ENCODE assay signal across 9 mouse cellular contexts in genomic region chr15:78916052-78916826, GRCm38 (mm10). TPM values are rescaled to one million over a fixed set of nuclear protein-coding genes. Genes with fewer than 3 reads are reported as not detected.
DNase-seq lines count a peak whose midpoint lies in the region; ATAC-seq and TF ChIP-seq lines count a peak whose summit lies in the region.
"Had no signal": no experiment of that assay in that cellular context is flagged by ENCODE, and none has a peak within 500 bp of the region (broad histone marks: within the 10 kb centered on the region; RNA-seq: fewer than 3 reads in every experiment).

No protein-coding gene starts in this region.

- peak; percentile 63 to 68 for DNase-seq in cerebellum, postnatal 36 days
- DNase-seq in hindbrain, postnatal 0 days (ENCODE audit: low spot score) = peak; percentile 57
- DNase-seq in lung, postnatal 4 days = no peak

- 17% methylated on average over 12 of the region's 12 CpGs for WGBS in hindbrain, postnatal 0 days
- 34% methylated on average over 12 of the region's 12 CpGs for WGBS in neural tube, embryonic 13.5 days

- peak overlapping the region; percentile 51 for H3K4me3 ChIP-seq in megakaryocyte, embryonic 14.5 days (replicated peaks)
- peak overlapping the region; percentile 71 for H3K4me3 ChIP-seq in hindbrain, postnatal 0 days (ENCODE audit: low read length)
- H3K4me3 ChIP-seq in neural tube, embryonic 13.5 days = peak overlapping the region; percentile 72

- ATAC-seq in megakaryocyte, adult 5-6 weeks (ENCODE audit: poor library complexity, severe bottlenecking) = no peak
- 0 out of 2 replicates have a peak, but pooled peaks have one; percentile 1 for ATAC-seq in hindbrain, postnatal 0 days
- ATAC-seq in neural tube, embryonic 13.5 days (ENCODE audit: low read depth) = peak; percentile 1; the same call in 1 of the 2 replicates
- ATAC-seq in monocyte, adult 5-6 weeks (replicated peaks; ENCODE audit: insufficient number of reproducible peaks, low FRiP score, low TSS enrichment, poor library complexity, severe bottlenecking) = no peak
- ATAC-seq in frontal cortex, adult (ENCODE audit: low TSS enrichment) = no peak

- H3K27ac ChIP-seq in hindbrain, postnatal 0 days = peak overlapping the region; percentile 48; the same call in 1 of the 2 replicates
- H3K27ac ChIP-seq in neural tube, embryonic 13.5 days (replicated peaks) = peak overlapping the region; percentile 81

- peaks cover 3% of the 10 kb centered on the region for H3K27me3 ChIP-seq in megakaryocyte, embryonic 14.5 days (replicated peaks)
- no peaks in the 10 kb centered on the region for H3K27me3 ChIP-seq in hindbrain, postnatal 0 days (ENCODE audit: insufficient read depth, low read length)
- H3K27me3 ChIP-seq in neural tube, embryonic 13.5 days = no peaks in the 10 kb centered on the region

- H3K9ac ChIP-seq in hindbrain, postnatal 0 days (replicated peaks; ENCODE audit: low read length) = peak overlapping the region; percentile 86
- peak overlapping the region; percentile 89 for H3K9ac ChIP-seq in neural tube, embryonic 13.5 days

- no peak for TF ChIP-seq CTCF in hindbrain, postnatal 0 days (IDR thresholded peaks at IDR 0.05; ENCODE audit: low read depth)

- H3K4me1 ChIP-seq in megakaryocyte, embryonic 14.5 days = peaks cover 59% of the 10 kb centered on the region
- peaks cover 20% of the 10 kb centered on the region for H3K4me1 ChIP-seq in hindbrain, postnatal 0 days (ENCODE audit: insufficient read depth, low read length)
- H3K4me1 ChIP-seq in neural tube, embryonic 13.5 days (replicated peaks) = peaks cover 41% of the 10 kb centered on the region

- peaks cover 57% of the 10 kb centered on the region for H3K36me3 ChIP-seq in megakaryocyte, embryonic 14.5 days (replicated peaks; ENCODE audit: low read length)
- peaks cover 8% of the 10 kb centered on the region; the same call in 1 of the 2 replicates for H3K36me3 ChIP-seq in hindbrain, postnatal 0 days (ENCODE audit: insufficient read depth, low read length)
- H3K36me3 ChIP-seq in neural tube, embryonic 13.5 days = peaks cover 17% of the 10 kb centered on the region

- H3K4me2 ChIP-seq in hindbrain, postnatal 0 days (ENCODE audit: low read depth, low read length) = peak overlapping the region; percentile 86
- peak overlapping the region; percentile 77 for H3K4me2 ChIP-seq in neural tube, embryonic 13.5 days

- H3K9me3 ChIP-seq in megakaryocyte, embryonic 14.5 days = peaks cover under 1% of the 10 kb centered on the region
- H3K9me3 ChIP-seq in hindbrain, postnatal 0 days (ENCODE audit: low read length) = no peaks in the 10 kb centered on the region
- no peaks in the 10 kb centered on the region for H3K9me3 ChIP-seq in neural tube, embryonic 13.5 days

RNA-seq across cellular contexts. Expression of gene Pdxp, which starts 2.5 kb away (rescaled TPM):
- 8.6 and 29.8 TPM in 2 replicates for polyA plus RNA-seq in megakaryocyte, embryonic 14.5 days (2012; ENCODE audit: insufficient read depth, low replicate concordance)
- 3.5 and 5.1 TPM in 2 replicates for total RNA-seq in megakaryocyte, adult 5-6 weeks (2015)
- 2.1 and 2.6 TPM in 2 replicates for total RNA-seq in megakaryocyte, adult 5-6 weeks (2017)
- total RNA-seq in hindbrain, postnatal 0 days (2014; rRNA removed) = 300 and 339 TPM in 2 replicates
- 124 and 141 TPM in 2 replicates for polyA plus RNA-seq in hindbrain, postnatal 0 days (2015; fragmentation: Nextera tagmentation; extraction: Ambion mirVana)
- 46.3 and 53.6 TPM in 2 replicates for polyA plus RNA-seq in neural tube, embryonic 13.5 days (2015; fragmentation: Nextera tagmentation; extraction: Ambion mirVana)
- 1.1 to 3.5 TPM in 2 of 3 replicates, not detected in the other for total RNA-seq in monocyte, adult 5-6 weeks (2017)

RNA-seq across cellular contexts. Expression of gene Lgals1, which starts 10.3 kb away (rescaled TPM):
- polyA plus RNA-seq in megakaryocyte, embryonic 14.5 days (2012; ENCODE audit: insufficient read depth, low replicate concordance) = 75.3 and 689 TPM in 2 replicates
- 851 and 870 TPM in 2 replicates for total RNA-seq in megakaryocyte, adult 5-6 weeks (2015)
- 1,185 and 1,205 TPM in 2 replicates for total RNA-seq in megakaryocyte, adult 5-6 weeks (2017)
- 67.6 and 91.5 TPM in 2 replicates for total RNA-seq in hindbrain, postnatal 0 days (2014; rRNA removed)
- polyA plus RNA-seq in hindbrain, postnatal 0 days (2015; fragmentation: Nextera tagmentation; extraction: Ambion mirVana) = 141 and 144 TPM in 2 replicates
- 273 and 356 TPM in 2 replicates for polyA plus RNA-seq in neural tube, embryonic 13.5 days (2015; fragmentation: Nextera tagmentation; extraction: Ambion mirVana)
- 404 to 1,073 TPM (median 510 TPM) in 3 replicates for total RNA-seq in monocyte, adult 5-6 weeks (2017)

RNA-seq across cellular contexts. Expression of gene Sh3bp1, which starts 16.7 kb away (rescaled TPM):
- 1,441 and 3,817 TPM in 2 replicates for polyA plus RNA-seq in megakaryocyte, embryonic 14.5 days (2012; ENCODE audit: insufficient read depth, low replicate concordance)
- 46.5 and 53.3 TPM in 2 replicates for total RNA-seq in megakaryocyte, adult 5-6 weeks (2015)
- 34.0 and 38.2 TPM in 2 replicates for total RNA-seq in megakaryocyte, adult 5-6 weeks (2017)
- total RNA-seq in hindbrain, postnatal 0 days (2014; rRNA removed) = 2.4 and 6.2 TPM in 2 replicates
- polyA plus RNA-seq in hindbrain, postnatal 0 days (2015; fragmentation: Nextera tagmentation; extraction: Ambion mirVana) = 4.4 and 5.5 TPM in 2 replicates
- 6.2 and 6.8 TPM in 2 replicates for polyA plus RNA-seq in neural tube, embryonic 13.5 days (2015; fragmentation: Nextera tagmentation; extraction: Ambion mirVana)
- total RNA-seq in monocyte, adult 5-6 weeks (2017) = 18.5 to 41.3 TPM (median 19.2 TPM) in 3 replicates

RNA-seq across cellular contexts. Expression of gene Gm49510, which starts 16.8 kb away (rescaled TPM):
- polyA plus RNA-seq in megakaryocyte, embryonic 14.5 days (2012; ENCODE audit: insufficient read depth, low replicate concordance) = 2.9 and 8.0 TPM in 2 replicates
- not detected in 2 replicates for total RNA-seq in megakaryocyte, adult 5-6 weeks (2015)
- 1.1 and 2.0 TPM in 2 replicates for total RNA-seq in megakaryocyte, adult 5-6 weeks (2017)
- 0.72 TPM in 1 of 2 replicates, not detected in the other for total RNA-seq in hindbrain, postnatal 0 days (2014; rRNA removed)
- not detected in 2 replicates for polyA plus RNA-seq in hindbrain, postnatal 0 days (2015; fragmentation: Nextera tagmentation; extraction: Ambion mirVana)
- polyA plus RNA-seq in neural tube, embryonic 13.5 days (2015; fragmentation: Nextera tagmentation; extraction: Ambion mirVana) = 0.37 TPM in 1 of 2 replicates, not detected in the other
- 1.7 to 3.9 TPM (median 1.9 TPM) in 3 replicates for total RNA-seq in monocyte, adult 5-6 weeks (2017)
- total RNA-seq: common myeloid progenitor, adult 5-6 weeks had no signal

RNA-seq across cellular contexts. Expression of gene Nol12, which starts 18.5 kb away (rescaled TPM):
- 16.3 and 19.1 TPM in 2 replicates for polyA plus RNA-seq in megakaryocyte, embryonic 14.5 days (2012; ENCODE audit: insufficient read depth, low replicate concordance)
- 28.2 and 32.4 TPM in 2 replicates for total RNA-seq in megakaryocyte, adult 5-6 weeks (2015)
- total RNA-seq in megakaryocyte, adult 5-6 weeks (2017) = 12.6 and 16.0 TPM in 2 replicates
- 4.7 and 8.8 TPM in 2 replicates for total RNA-seq in hindbrain, postnatal 0 days (2014; rRNA removed)
- polyA plus RNA-seq in hindbrain, postnatal 0 days (2015; fragmentation: Nextera tagmentation; extraction: Ambion mirVana) = 54.8 and 56.4 TPM in 2 replicates
- 57.1 and 60.8 TPM in 2 replicates for polyA plus RNA-seq in neural tube, embryonic 13.5 days (2015; fragmentation: Nextera tagmentation; extraction: Ambion mirVana)
- total RNA-seq in monocyte, adult 5-6 weeks (2017) = 8.3 to 18.0 TPM (median 11.6 TPM) in 3 replicates

Comparison
In these comparisons a context has a peak if more than half of its experiments do, and no peak if none do; other contexts are left out.
1. ATAC-seq: peak in hindbrain, postnatal 0 days (single experiment) and neural tube, embryonic 13.5 days (single experiment); none in megakaryocyte, adult 5-6 weeks (single experiment), monocyte, adult 5-6 weeks (single experiment) and frontal cortex, adult (single experiment).
2. DNase-seq: peak in cerebellum, postnatal 36 days (2 of 2) and hindbrain, postnatal 0 days (single experiment); none in lung, postnatal 4 days (0 of 2).
3. RNA of gene Pdxp, which starts 2.5 kb away (total RNA-seq): 300 to 339 TPM in hindbrain, postnatal 0 days; 2.1 to 5.1 TPM in megakaryocyte, adult 5-6 weeks and 1.1 to 3.5 TPM in monocyte, adult 5-6 weeks; every median in the first group is over 10 times any median in the second.
4. Peak in every context shown above with its lines, with median percentiles within 50 percentile points of each other: H3K4me3 ChIP-seq.